Comparison of ENCODE assay signal across 8 mouse cellular contexts in genomic region chr17:67303326-67304099, GRCm38 (mm10). TPM values are rescaled to one million over a fixed set of nuclear protein-coding genes. Genes with fewer than 3 reads are reported as not detected.
DNase-seq lines count a peak whose midpoint lies in the region; ATAC-seq and TF ChIP-seq lines count a peak whose summit lies in the region.

No protein-coding gene starts in this region.

- in situ Hi-C loops in ES-E14 (cut with MboI; ENCODE audit: low sequenced_read_pairs in 2 of 2, unreplicated experiment in 2 of 2), result no loop called here

- H3K9ac ChIP-seq in ES-E14 (ENCODE audit: insufficient read depth, low read depth, low read length, poor library complexity, severe bottlenecking), result no peak overlapping the region
- no peak overlapping the region for H3K9ac ChIP-seq in limb, embryonic 14.5 days (ENCODE audit: low read depth, low read length, severe bottlenecking)

- no peaks in the 10 kb centered on the region for H3K27me3 ChIP-seq in limb, embryonic 14.5 days (ENCODE audit: control insufficient read depth, insufficient read depth, low read length)

- no peaks in the 10 kb centered on the region for H3K36me3 ChIP-seq in ES-E14 (ENCODE audit: control insufficient read depth, insufficient read depth, low read length, poor library complexity, severe bottlenecking)
- H3K36me3 ChIP-seq in limb, embryonic 14.5 days (ENCODE audit: control insufficient read depth, insufficient read depth, low read length), result no peaks in the 10 kb centered on the region

- 50% methylated on average over 18 of the region's 18 CpGs for WGBS in limb, embryonic 14.5 days

- H3K4me3 ChIP-seq in ES-E14 (ENCODE audit: insufficient read depth in 1 of 2, low read depth in 1 of 2, low read length in 2 of 2, poor library complexity in 1 of 2, severe bottlenecking in 1 of 2), result no peak overlapping the region
- no peak overlapping the region for H3K4me3 ChIP-seq in limb, embryonic 14.5 days (replicated peaks; ENCODE audit: low read length)

- H3K9me3 ChIP-seq in ES-E14 (ENCODE audit: control insufficient read depth, insufficient read depth, low read depth, low read length), result no peaks in the 10 kb centered on the region
- H3K9me3 ChIP-seq in limb, embryonic 14.5 days (ENCODE audit: control insufficient read depth, low read length), result no peaks in the 10 kb centered on the region

- ATAC-seq in limb, embryonic 14.5 days (ENCODE audit: low FRiP score, low read depth), result peak; percentile 69

- no peak overlapping the region for H3K27ac ChIP-seq in ES-E14 (ENCODE audit: insufficient read depth, low read depth, low read length, poor library complexity, severe bottlenecking)
- peak overlapping the region; percentile 65; the same call in 1 of the 2 replicates for H3K27ac ChIP-seq in limb, embryonic 14.5 days (replicated peaks; ENCODE audit: low read depth, low read length)

- TF ChIP-seq POLR2A in limb, embryonic 14.5 days (IDR thresholded peaks at IDR 0.05; ENCODE audit: borderline replicate concordance, extremely low read depth, insufficient read depth, insufficient read length), result no peak

- peak overlapping the region; percentile 22 for H3K4me2 ChIP-seq in limb, embryonic 14.5 days (replicated peaks; ENCODE audit: low read depth, low read length, severe bottlenecking)

- 0 out of 4 replicates have a peak, but pooled peaks cover 0 to 2% of the 10 kb centered on the region in 2 experiments for H3K4me1 ChIP-seq in ES-E14 (ENCODE audit: control insufficient read depth in 2 of 2, insufficient read depth in 2 of 2, low read length in 2 of 2, poor library complexity in 1 of 2)
- peaks cover 28% of the 10 kb centered on the region for H3K4me1 ChIP-seq in limb, embryonic 14.5 days (ENCODE audit: control insufficient read depth, insufficient read depth, low read length)

- DNase-seq in cerebellum, postnatal 10 days, result peak; percentile 72 to 76
- no peak for DNase-seq in cerebellum, adult 11-12 months
- DNase-seq in ES-E14 (ENCODE audit: low read depth, low spot score), result peak; percentile 58
- DNase-seq in heart, adult 9 months (ENCODE audit: low spot score in 2 of 2), result peak; percentile 38 to 43
- DNase-seq in limb, embryonic 14.5 days (ENCODE audit: low spot score), result peak; percentile 90
- no peak for DNase-seq in urinary bladder, postnatal 10 days (ENCODE audit: low spot score)
- DNase-seq in adrenal gland, postnatal 4 days (ENCODE audit: low spot score in 2 of 2), result no peak
- DNase-seq in urinary bladder, postnatal 4 days (ENCODE audit: low spot score in 2 of 2), result no peak

TF ChIP-seq in ES-E14, 5 proteins besides CTCF, POLR2A, EP300 and RAD21:
- TF ChIP-seq MAFK (IDR thresholded peaks at IDR 0.05; ENCODE audit: insufficient read depth, low read depth, low read length) (no peak), ZC3H11A (IDR thresholded peaks at IDR 0.05; ENCODE audit: borderline replicate concordance, low read depth, low read length) (no peak), HCFC1 (IDR thresholded peaks at IDR 0.05; ENCODE audit: borderline replicate concordance, insufficient read depth, low read length) (no peak), ZNF384 (IDR thresholded peaks at IDR 0.05; ENCODE audit: low read depth, low read length) (no peak)

RNA-seq across cellular contexts. Expression of gene Ptprm, which starts 50.7 kb away (rescaled TPM):
- 1.4 and 2.9 TPM in 2 replicates for total RNA-seq in ES-E14 (2012; rRNA removed)
- 15.8 and 16.5 TPM in 2 replicates for polyA plus RNA-seq in limb, embryonic 14.5 days (2012; rRNA removed)
- 21.8 and 21.9 TPM in 2 replicates for polyA plus RNA-seq in limb, embryonic 14.5 days (2014; fragmentation: Nextera tagmentation; extraction: Ambion mirVana)
- 10 to 100 TPM; 42.0 to 44.5 TPM for total RNA-seq in adrenal gland, postnatal 4 days (2021)

Comparison
In these comparisons a context has a peak if more than half of its experiments do, and no peak if none do; other contexts are left out.
1. DNase-seq: peak in cerebellum, postnatal 10 days (2 of 2), ES-E14 (single experiment), heart, adult 9 months (2 of 2) and limb, embryonic 14.5 days (single experiment); none in cerebellum, adult 11-12 months (single experiment), urinary bladder, postnatal 10 days (single experiment), adrenal gland, postnatal 4 days (0 of 2) and urinary bladder, postnatal 4 days (0 of 2).
2. RNA of gene Ptprm, which starts 50.7 kb away (total RNA-seq): 42.0 to 44.5 TPM in adrenal gland, postnatal 4 days; 1.4 to 2.9 TPM in ES-E14; every median in the first group is over 10 times any median in the second.